Mouse (Mus musculus) urinary bladder, adult 2 months (tissue): ENCODE measurements around the gene Syce1. TPM values are rescaled to one million over a fixed set of nuclear protein-coding genes. Genes with fewer than 3 reads are reported as not detected.
"Not testable (repeated sequence)": the region's sequence is repeated elsewhere in the genome, so short reads cannot be mapped to it uniquely, and the experiment has no call there.

Source experiments
- DNase-seq: peaks from one replicate; pipeline ENCODE4 v3.0.0; 2022; ENCODE audit warnings: low spot score
- polyA plus RNA-seq: library from polyadenylated mRNA; depleted of rRNA; stranded (reverse); fragments of >200 nt; gene quantifications from 2 replicates; pipeline ENCODE4 v1.2.3, GENCODE M21; 2012; rRNA removed

Syce1 gene
- polyA plus RNA-seq, 1 experiment, result 0.18 TPM

DNA sequence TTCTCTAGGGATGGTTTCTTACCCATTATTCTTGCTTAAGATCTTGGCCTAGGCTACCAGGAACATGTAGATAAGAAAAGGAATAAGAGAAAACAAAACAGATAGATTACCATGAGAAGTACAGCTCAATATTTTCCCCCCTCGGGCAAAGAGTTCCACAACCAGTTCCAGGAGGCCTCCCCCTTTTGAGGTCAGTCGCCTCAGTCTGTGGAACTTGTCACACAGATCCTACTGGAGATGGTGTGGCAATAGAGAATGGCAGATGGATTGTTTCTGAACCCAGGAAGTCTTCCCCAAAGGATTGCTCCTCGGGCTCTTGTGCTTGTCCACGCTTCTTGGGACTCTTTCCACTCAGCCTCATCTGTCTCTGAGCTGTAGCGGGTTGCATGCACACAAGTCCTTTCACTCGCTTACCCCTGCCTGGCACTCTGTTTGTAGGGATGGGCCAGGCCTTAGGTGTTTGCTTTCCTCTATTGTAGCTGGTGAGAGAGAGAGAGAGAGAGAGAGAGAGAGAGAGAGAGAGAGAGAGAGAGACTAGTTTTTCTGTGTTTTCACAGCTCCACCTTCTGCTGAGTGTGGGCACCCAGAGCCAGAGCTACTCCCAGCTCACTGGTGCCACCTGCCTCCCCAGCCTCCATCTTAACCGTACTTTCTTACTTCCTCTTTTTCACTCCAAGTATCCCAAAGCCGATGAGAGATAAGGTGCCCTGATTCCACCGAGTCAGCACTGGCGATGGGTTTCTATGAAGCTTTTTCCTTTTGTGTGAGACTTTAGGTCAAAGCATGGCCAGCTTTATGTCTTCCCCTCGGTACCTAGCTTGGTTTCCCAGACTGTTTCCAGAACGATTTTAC, 21.5 kb downstream of the Syce1 start:
- no peak for DNase-seq

- not testable (repeated sequence) for DNase-seq
Measured at GRCm38 (mm10) chr7:140765391-140765790, 22.3 kb downstream of the Syce1 start.

GRCm38 (mm10) chr7:140763447-140764020, 24.1 kb downstream of the Syce1 start, which contains the start of gene Cyp2e1:
Gene Cyp2e1 (plus strand): TSS chr7:140763739.
- DNase-seq, result no peak

GRCm38 (mm10) chr7:140760647-140761046, 27.0 kb downstream of the Syce1 start:
- DNase-seq, result no peak

DNA sequence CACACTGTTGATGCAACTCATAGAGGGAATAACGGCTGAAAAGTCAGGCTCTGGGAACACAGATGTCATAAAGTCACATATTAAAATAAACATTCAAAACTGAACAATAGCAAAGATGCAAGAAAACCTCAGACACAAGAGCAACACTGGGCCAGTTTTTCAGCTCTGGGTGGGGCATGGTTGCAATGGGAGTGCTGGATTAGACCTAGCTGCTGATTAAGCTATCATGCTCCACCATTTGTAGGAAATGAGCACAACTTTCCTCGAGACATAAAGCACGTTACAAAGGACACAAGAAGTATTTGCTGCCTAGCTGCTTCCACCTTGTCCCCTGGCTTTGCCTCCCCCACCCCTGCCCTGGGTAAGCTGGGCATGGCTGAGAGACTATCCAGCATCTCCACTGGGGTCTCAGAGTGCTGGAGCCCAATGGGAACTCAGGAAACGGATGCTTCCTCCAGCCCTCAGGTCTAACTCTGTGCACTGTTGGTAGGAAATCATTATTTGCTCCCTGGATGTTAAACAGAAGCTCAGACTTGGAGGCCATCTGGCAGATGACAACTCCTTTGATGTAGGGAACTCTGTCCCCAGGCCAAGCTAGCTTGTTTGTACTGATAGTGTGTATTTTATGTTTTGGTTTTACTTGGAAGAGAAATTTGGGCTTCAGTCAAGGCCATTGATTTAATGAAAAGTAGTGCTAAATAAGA, 31.3 kb downstream of the Syce1 start:
- DNase-seq, result no peak

GRCm38 (mm10) chr7:140754556-140754955, 33.1 kb downstream of the Syce1 start:
- no peak for DNase-seq

GRCm38 (mm10) chr7:140748827-140749160, 38.9 kb downstream of the Syce1 start:
- DNase-seq, result no peak

GRCm38 (mm10) chr7:140748116-140748826, 39.4 kb downstream of the Syce1 start:
- DNase-seq, result no peak

GRCm38 (mm10) chr7:140747402-140747801, 40.2 kb downstream of the Syce1 start:
- DNase-seq, result no peak

GRCm38 (mm10) chr7:140733162-140733561, 54.5 kb downstream of the Syce1 start:
- DNase-seq, result no peak

Other genes with a start within 250 kb of the Syce1 start
- gene Olfr538, start 220.0 kb downstream of the Syce1 start, polyA plus RNA-seq, result not detected in 2 replicates
- not detected in 2 replicates for gene Olfr46, start 186.6 kb downstream of the Syce1 start, polyA plus RNA-seq
- not detected in 2 replicates for gene Olfr61, start 158.9 kb downstream of the Syce1 start, polyA plus RNA-seq
- not detected in 2 replicates for gene Olfr53, start 141.4 kb downstream of the Syce1 start, polyA plus RNA-seq
- under 0.01 TPM in 1 of 2 replicates, not detected in the other for gene Olfr539, start 127.9 kb downstream of the Syce1 start, polyA plus RNA-seq
- not detected in 2 replicates for gene Olfr45, start 105.9 kb downstream of the Syce1 start, polyA plus RNA-seq
- not detected in 2 replicates for gene Olfr541, start 90.6 kb downstream of the Syce1 start, polyA plus RNA-seq
- gene Cyp2e1, start 24.1 kb downstream of the Syce1 start, polyA plus RNA-seq, result 45.5 and 70.4 TPM in 2 replicates
- gene Zfp941, start 34.3 kb upstream of the Syce1 start, polyA plus RNA-seq, result 0.45 and 0.71 TPM in 2 replicates
- 43.7 and 48.7 TPM in 2 replicates for gene Urah, start 47.2 kb upstream of the Syce1 start, polyA plus RNA-seq
- not detected in 2 replicates for gene Scgb1c1, start 57.7 kb upstream of the Syce1 start, polyA plus RNA-seq
- 0.06 TPM in 1 of 2 replicates, not detected in the other for gene Odf3, start 60.0 kb upstream of the Syce1 start, polyA plus RNA-seq
- not detected in 2 replicates for gene Gm45785, start 68.5 kb upstream of the Syce1 start, polyA plus RNA-seq
- gene Ric8a, start 69.1 kb upstream of the Syce1 start, polyA plus RNA-seq, result 74.7 and 77.1 TPM in 2 replicates
- gene Bet1l, start 69.7 kb upstream of the Syce1 start, polyA plus RNA-seq, result 35.9 and 46.2 TPM in 2 replicates
- gene Psmd13, start 94.1 kb upstream of the Syce1 start, polyA plus RNA-seq, result 77.9 and 79.2 TPM in 2 replicates
- 32.4 and 38.5 TPM in 2 replicates for gene Sirt3, start 94.5 kb upstream of the Syce1 start, polyA plus RNA-seq
- 3.9 and 4.4 TPM in 2 replicates for gene Cox8b, start 112.6 kb upstream of the Syce1 start, polyA plus RNA-seq
- not detected in 2 replicates for gene Nlrp6, start 133.1 kb upstream of the Syce1 start, polyA plus RNA-seq
- gene Pgghg, start 153.5 kb upstream of the Syce1 start, polyA plus RNA-seq, result 41.5 and 49.5 TPM in 2 replicates
- 1.3 and 1.7 TPM in 2 replicates for gene Ifitm5, start 162.4 kb upstream of the Syce1 start, polyA plus RNA-seq
- not detected in 2 replicates for gene Gm45717, start 168.1 kb upstream of the Syce1 start, polyA plus RNA-seq
- 860 and 924 TPM in 2 replicates for gene Ifitm2, start 168.1 kb upstream of the Syce1 start, polyA plus RNA-seq
- gene Ifitm1, start 179.4 kb upstream of the Syce1 start, polyA plus RNA-seq, result 240 and 346 TPM in 2 replicates
- gene Ifitm3, start 222.9 kb upstream of the Syce1 start, polyA plus RNA-seq, result 596 and 696 TPM in 2 replicates
- 7.5 and 8.8 TPM in 2 replicates for gene Ifitm6, start 230.1 kb upstream of the Syce1 start, polyA plus RNA-seq
- gene Gm17387, start 241.3 kb upstream of the Syce1 start, polyA plus RNA-seq, result not detected in 2 replicates